Mouse (Mus musculus) cerebellum, adult 2 months (tissue): ENCODE results near the gene Arrdc1. TPM values are rescaled to one million over a fixed set of nuclear protein-coding genes. Genes with fewer than 3 reads are reported as not detected.

Source experiments
- DNase-seq, 2 experiments: peaks; one replicate each; pipeline ENCODE4 v3.0.0; 2021
- H3K27ac ChIP-seq: fragments of 200-500 bp; 2 replicates; pipeline ENCODE4 v1.5.1; 2012; ENCODE audit warnings: low read length, control low read depth, inconsistent platforms; ENCODE audit not compliant: insufficient read depth
- H3K27me3 ChIP-seq: fragments of 200-500 bp; 2 replicates; pipeline ENCODE4 v1.6.1; 2012; ENCODE audit warnings: inconsistent platforms, mild to moderate bottlenecking, low read length, moderate library complexity; ENCODE audit not compliant: control insufficient read depth, insufficient read depth
- H3K4me1 ChIP-seq: fragments of 200-500 bp; 2 replicates; pipeline ENCODE4 v1.6.1; 2011; ENCODE audit warnings: low read length; ENCODE audit not compliant: control insufficient read depth, insufficient read depth
- H3K4me3 ChIP-seq: fragments of 200-500 bp; replicated peaks from 2 replicates; pipeline ENCODE3; 2011; ENCODE audit warnings: mild to moderate bottlenecking, low read depth, low read length, control low read depth; ENCODE audit not compliant: insufficient read depth
- CTCF ChIP-seq: fragments of 200-500 bp; IDR thresholded peaks from 2 replicates; pipeline ENCODE4 v1.5.1; 2011; ENCODE audit warnings: low read depth, mild to moderate bottlenecking, control low read depth, low read length, moderate library complexity, borderline replicate concordance; ENCODE audit not compliant: insufficient read depth
- POLR2A ChIP-seq: fragments of 200-500 bp; IDR thresholded peaks from 2 replicates; pipeline ENCODE4 v1.6.1; 2011; ENCODE audit warnings: low read length, control low read depth, borderline replicate concordance; ENCODE audit not compliant: insufficient read depth
- WGBS: fragments of 180-500 bp; shearing (Covaris S2); methylation state at CpG from one replicate; pipeline ENCODE4 v1.1.7; 2018; 5-methylcytosine and 5-hydroxymethylcytosine counted together
- polyA plus RNA-seq: library from polyadenylated mRNA; depleted of rRNA; stranded (reverse); fragments of >200 nt; gene quantifications from 2 replicates; pipeline ENCODE4 v1.2.3, GENCODE M21; 2012

The Arrdc1 gene
- polyA plus RNA-seq, 1 experiment, result 46.7 TPM

GRCm38 (mm10) chr2:24902999-24903398 is 32.1 kb downstream of the Arrdc1 start:
- no peak overlapping the region for H3K27ac ChIP-seq
- peaks cover 8% of the 10 kb centered on the region; the same call in 1 of the 2 replicates for H3K4me1 ChIP-seq
- WGBS, result 79% methylated on average over 6 of the region's 6 CpGs
- no peaks in the 10 kb centered on the region for H3K27me3 ChIP-seq
- no peak overlapping the region for H3K4me3 ChIP-seq
- DNase-seq, result no peak
- no peak for TF ChIP-seq POLR2A
- TF ChIP-seq CTCF, result no peak

- peak in 1 of 2 experiments; percentile 22 for DNase-seq
- 34% methylated on average over 5 of the region's 5 CpGs for WGBS
- H3K27ac ChIP-seq, result no peak overlapping the region
Observed at GRCm38 (mm10) chr2:24901055-24901454, 34.0 kb downstream of the Arrdc1 start.

GRCm38 (mm10) chr2:24899292-24899691 is 35.8 kb downstream of the Arrdc1 start:
- no peak overlapping the region for H3K4me3 ChIP-seq
- H3K27me3 ChIP-seq, result no peaks in the 10 kb centered on the region
- 0 out of 2 replicates have a peak, but pooled peaks cover 3% of the 10 kb centered on the region for H3K4me1 ChIP-seq
- 90% methylated on average over 2 of the region's 2 CpGs for WGBS
- H3K27ac ChIP-seq, result no peak overlapping the region
- DNase-seq, result no peak
- TF ChIP-seq CTCF (no peak), POLR2A (no peak)

More at GRCm38 (mm10) chr2:24901055-24901454, 34.0 kb downstream of the Arrdc1 start:
- TF ChIP-seq POLR2A (no peak), CTCF (no peak)
- Histone ChIP-seq H3K27me3 (no peaks in the 10 kb centered on the region), H3K4me3 (no peak overlapping the region), H3K4me1 (0 out of 2 replicates have a peak, but pooled peaks cover 3% of the 10 kb centered on the region)

GRCm38 (mm10) chr2:24896761-24897160 is 38.3 kb downstream of the Arrdc1 start:
- no peaks in the 10 kb centered on the region for H3K27me3 ChIP-seq
- peaks cover 3% of the 10 kb centered on the region for H3K4me1 ChIP-seq
- 88% methylated on average over 4 of the region's 4 CpGs for WGBS
- no peak for DNase-seq
- H3K27ac ChIP-seq, result no peak overlapping the region
- TF ChIP-seq CTCF (no peak), POLR2A (no peak)
- H3K4me3 ChIP-seq, result no peak overlapping the region

- TF ChIP-seq CTCF (no peak), POLR2A (no peak)
- Histone ChIP-seq H3K27ac (no peak overlapping the region), H3K4me3 (no peak overlapping the region), H3K4me1 (peaks cover 4% of the 10 kb centered on the region), H3K27me3 (no peaks in the 10 kb centered on the region)
- no peak for DNase-seq
- 91% methylated on average over 1 of the region's 1 CpGs for WGBS
Observed at GRCm38 (mm10) chr2:24894211-24894610, 40.8 kb downstream of the Arrdc1 start.

- TF ChIP-seq POLR2A, result no peak
- TF ChIP-seq CTCF, result no peak
- Histone ChIP-seq H3K4me3 (no peak overlapping the region), H3K4me1 (peaks cover 4% of the 10 kb centered on the region), H3K27me3 (no peaks in the 10 kb centered on the region), H3K27ac (no peak overlapping the region)
- 91% methylated on average over 5 of the region's 5 CpGs for WGBS
- DNase-seq, result no peak
Observed at GRCm38 (mm10) chr2:24892318-24892717, 42.7 kb downstream of the Arrdc1 start.

- Histone ChIP-seq H3K4me3 (no peak overlapping the region), H3K27ac (no peak overlapping the region), H3K4me1 (peaks cover 4% of the 10 kb centered on the region), H3K27me3 (no peaks in the 10 kb centered on the region)
- WGBS, result 58% methylated on average over 6 of the region's 6 CpGs
- DNase-seq, result no peak
- TF ChIP-seq CTCF, result no peak
- no peak for TF ChIP-seq POLR2A
Observed at GRCm38 (mm10) chr2:24890541-24891447, 44.3 kb downstream of the Arrdc1 start.

- Histone ChIP-seq H3K27me3 (no peaks in the 10 kb centered on the region), H3K4me1 (peaks cover 4% of the 10 kb centered on the region), H3K27ac (no peak overlapping the region), H3K4me3 (no peak overlapping the region)
- TF ChIP-seq CTCF (no peak), POLR2A (no peak)
- WGBS, result 85% methylated on average over 5 of the region's 5 CpGs
- peak in 1 of 2 experiments; percentile 15 for DNase-seq
Observed at GRCm38 (mm10) chr2:24888895-24889294, 46.2 kb downstream of the Arrdc1 start.
